Mouse (Mus musculus) small intestine, adult 2 months (tissue): Measurements from ENCODE around the gene Rab4a.

Source experiments
- CTCF ChIP-seq: fragments of 200-500 bp; IDR thresholded peaks from 2 replicates; pipeline ENCODE4 v1.5.1; 2012; ENCODE audit warnings: low read depth, mild to moderate bottlenecking, control low read depth, inconsistent platforms, low read length, moderate library complexity, mixed read lengths; ENCODE audit not compliant: insufficient replicate concordance, insufficient read length; ENCODE audit errors: extremely low read depth
- POLR2A ChIP-seq: fragments of 200-500 bp; IDR thresholded peaks from 2 replicates; pipeline ENCODE4 v1.6.1; 2012; ENCODE audit warnings: low read depth, mild to moderate bottlenecking, control low read depth, inconsistent platforms, low read length, moderate library complexity

DNA sequence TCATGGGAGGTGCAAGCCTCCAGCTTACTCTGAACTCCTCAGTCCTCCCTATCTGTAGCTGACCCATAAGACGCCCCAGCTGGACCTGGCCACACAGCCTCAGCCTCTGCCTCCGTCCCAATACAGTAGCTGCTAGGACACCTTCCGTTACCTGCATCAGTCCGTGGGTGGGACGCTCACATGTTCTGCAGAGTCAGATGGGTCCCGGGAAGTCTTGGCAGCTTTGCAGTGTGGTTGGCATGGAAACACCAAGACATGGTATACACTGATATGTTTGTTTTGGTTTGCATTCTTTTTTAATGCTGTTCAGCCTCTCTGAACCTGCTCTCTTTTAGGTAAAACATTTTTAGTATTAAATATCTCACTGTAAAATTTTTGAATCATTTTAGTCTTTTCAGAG lies 30.6 kb downstream of the Rab4a start:
- TF ChIP-seq CTCF (no peak), POLR2A (no peak)
